Mouse (Mus musculus) intestine, embryonic 15.5 days (tissue): Measurements from ENCODE around the gene Oca2. TPM values are rescaled to one million over a fixed set of nuclear protein-coding genes. Genes with fewer than 3 reads are reported as not detected.

ENCODE experiments used
- polyA plus RNA-seq: library from polyadenylated mRNA; unstranded; fragments of >200 nt; fragmentation: Nextera tagmentation; extraction: Ambion mirVana; gene quantifications from 2 replicates; pipeline ENCODE4 v1.2.1, GENCODE M21; 2015

The Oca2 gene
- polyA plus RNA-seq, 1 experiment from 2014 or later = not detected

Other genes starting within 250 kb of the Oca2 start
- 6.2 and 6.4 TPM in 2 replicates for gene Nipa1, start 219.8 kb upstream of the Oca2 start, polyA plus RNA-seq
- gene Herc2, start 189.6 kb upstream of the Oca2 start, polyA plus RNA-seq = 17.6 and 23.4 TPM in 2 replicates